11 mouse cellular contexts compared by ENCODE assay signal in the genomic region with DNA sequence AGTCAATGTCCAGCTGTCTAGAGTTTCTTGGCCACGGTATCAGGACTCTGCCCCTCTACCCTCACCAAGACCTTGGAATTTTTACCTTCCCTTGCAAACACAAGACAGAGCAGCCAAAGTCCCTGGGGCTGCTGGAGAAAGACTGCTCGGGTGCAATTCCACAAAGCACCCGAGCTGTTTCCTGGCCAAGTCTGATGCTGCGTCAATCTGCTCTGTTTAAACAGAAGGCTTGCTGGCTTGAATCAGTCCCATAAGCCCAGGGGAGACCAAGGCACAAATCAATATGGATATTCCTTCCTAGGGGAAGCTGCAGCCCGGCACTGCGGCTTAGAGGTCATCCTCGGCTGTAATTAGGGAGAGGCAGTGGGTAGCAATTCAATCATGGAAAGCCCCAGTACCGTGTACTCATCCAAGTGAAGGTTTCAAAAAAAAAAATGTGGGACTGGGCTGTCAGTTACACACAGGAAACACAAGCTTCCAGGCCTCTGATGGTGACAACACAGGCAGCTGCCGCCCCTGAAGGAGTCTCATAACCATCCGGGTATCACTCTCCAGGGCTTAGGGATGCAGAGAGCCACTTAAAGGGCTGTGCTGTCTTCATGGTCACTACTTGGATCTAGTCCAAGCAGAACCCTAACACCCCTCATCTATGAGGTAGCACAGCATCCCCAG. TPM values are rescaled to one million over a fixed set of nuclear protein-coding genes. Genes with fewer than 3 reads are reported as not detected.
A peak's percentile ranks its signal among the peaks of the same experiment; 100 is the strongest.
DNase-seq lines count a peak whose midpoint lies in the region; ATAC-seq and TF ChIP-seq lines count a peak whose summit lies in the region.
"Had no signal": no experiment of that assay in that cellular context is flagged by ENCODE, and none has a peak within 500 bp of the region (broad histone marks: within the 10 kb centered on the region; RNA-seq: fewer than 3 reads in every experiment).

No protein-coding gene starts in this region.

- no peak overlapping the region for H3K27ac ChIP-seq in kidney, adult 2 months (ENCODE audit: insufficient read depth, low read depth, low read length)
- H3K27ac ChIP-seq in kidney, embryonic 16.5 days (ENCODE audit: low read length): no peak overlapping the region
- H3K27ac ChIP-seq in hindbrain, embryonic 16.5 days (ENCODE audit: low read depth, low read length): peak overlapping the region; percentile 9; the same call in 1 of the 2 replicates
- 0 out of 2 replicates have a peak overlapping the region, but pooled peaks have one; percentile 32 for H3K27ac ChIP-seq in midbrain, postnatal 0 days (ENCODE audit: low read depth, low read length)
- H3K27ac ChIP-seq: kidney, postnatal 0 days; liver, embryonic 14.5 days had no signal

- H3K36me3 ChIP-seq in kidney, adult 2 months (ENCODE audit: control insufficient read depth, insufficient read depth, low read length): no peaks in the 10 kb centered on the region
- H3K36me3 ChIP-seq in kidney, embryonic 16.5 days (ENCODE audit: insufficient read depth, low read length): 0 out of 2 replicates have a peak, but pooled peaks cover 4% of the 10 kb centered on the region
- H3K36me3 ChIP-seq in hindbrain, embryonic 16.5 days (ENCODE audit: control insufficient read depth, insufficient read depth, low read length): no peaks in the 10 kb centered on the region
- no peaks in the 10 kb centered on the region for H3K36me3 ChIP-seq in midbrain, postnatal 0 days (ENCODE audit: insufficient read depth, low read length)

- no peaks in the 10 kb centered on the region for H3K27me3 ChIP-seq in kidney, adult 2 months (replicated peaks; ENCODE audit: control insufficient read depth, insufficient read depth, low read length)
- H3K27me3 ChIP-seq in kidney, embryonic 16.5 days (ENCODE audit: insufficient read depth, low read length): no peaks in the 10 kb centered on the region
- no peaks in the 10 kb centered on the region for H3K27me3 ChIP-seq in hindbrain, embryonic 16.5 days (replicated peaks; ENCODE audit: control insufficient read depth, insufficient read depth, low read length)
- H3K27me3 ChIP-seq in midbrain, postnatal 0 days (ENCODE audit: insufficient read depth, low read length): no peaks in the 10 kb centered on the region

- no peak for TF ChIP-seq CTCF in kidney, adult 2 months (conservative IDR thresholded peaks at IDR 0.05; ENCODE audit: insufficient read depth, insufficient read length, low read depth, low read length)
- TF ChIP-seq CTCF in midbrain, postnatal 0 days (IDR thresholded peaks at IDR 0.05): no peak

- no peak for ATAC-seq in kidney, embryonic 16.5 days (ENCODE audit: low FRiP score, low TSS enrichment)
- ATAC-seq in hindbrain, embryonic 16.5 days: no peak
- no peak for ATAC-seq in midbrain, postnatal 0 days (ENCODE audit: low FRiP score)

- 30% methylated on average over 10 of the region's 10 CpGs for WGBS in kidney, adult 2 months
- 67% methylated on average over 10 of the region's 10 CpGs for WGBS in kidney, embryonic 16.5 days
- 30% methylated on average over 10 of the region's 10 CpGs for WGBS in hindbrain, embryonic 16.5 days
- 34% methylated on average over 10 of the region's 10 CpGs for WGBS in midbrain, postnatal 0 days

- H3K4me2 ChIP-seq in kidney, embryonic 16.5 days (replicated peaks; ENCODE audit: low read depth, low read length): no peak overlapping the region
- no peak overlapping the region for H3K4me2 ChIP-seq in hindbrain, embryonic 16.5 days (ENCODE audit: low read length)
- no peak overlapping the region for H3K4me2 ChIP-seq in midbrain, postnatal 0 days (ENCODE audit: low read depth, low read length, poor library complexity, severe bottlenecking)

- H3K4me1 ChIP-seq in kidney, adult 2 months (ENCODE audit: control insufficient read depth, insufficient read depth, low read length): peaks cover 55% of the 10 kb centered on the region
- peaks cover 40% of the 10 kb centered on the region for H3K4me1 ChIP-seq in kidney, embryonic 16.5 days (ENCODE audit: insufficient read depth, low read length)
- H3K4me1 ChIP-seq in hindbrain, embryonic 16.5 days (ENCODE audit: control insufficient read depth, insufficient read depth, low read depth, low read length): peaks cover 38% of the 10 kb centered on the region
- peaks cover 13% of the 10 kb centered on the region; the same call in 1 of the 2 replicates for H3K4me1 ChIP-seq in midbrain, postnatal 0 days (ENCODE audit: insufficient read depth, low read length)

- peak; percentile 78 for DNase-seq in kidney, adult 2 months
- peak; percentile 65 to 68 for DNase-seq in cerebellum, postnatal 25 days
- DNase-seq in midbrain, postnatal 0 days (ENCODE audit: low spot score): peak; percentile 49
- DNase-seq in urinary bladder, postnatal 14 days (ENCODE audit: low spot score): no peak
- DNase-seq in T-cell, adult 2 months (ENCODE audit: low spot score): no peak
- DNase-seq: thymus, adult 2 months had no signal

- no peaks in the 10 kb centered on the region for H3K9me3 ChIP-seq in kidney, embryonic 16.5 days (ENCODE audit: low read length)
- no peaks in the 10 kb centered on the region for H3K9me3 ChIP-seq in hindbrain, embryonic 16.5 days (ENCODE audit: control insufficient read depth, low read length)
- no peaks in the 10 kb centered on the region for H3K9me3 ChIP-seq in midbrain, postnatal 0 days (ENCODE audit: low read length)

- TF ChIP-seq POLR2A in kidney, adult 2 months (IDR thresholded peaks at IDR 0.05; ENCODE audit: low read depth, low read length): no peak

- no peak overlapping the region for H3K9ac ChIP-seq in kidney, embryonic 16.5 days (replicated peaks; ENCODE audit: low read length)
- no peak overlapping the region for H3K9ac ChIP-seq in hindbrain, embryonic 16.5 days (ENCODE audit: low read depth, low read length)
- H3K9ac ChIP-seq in midbrain, postnatal 0 days (replicated peaks; ENCODE audit: low read length, poor library complexity, severe bottlenecking): no peak overlapping the region
- H3K9ac ChIP-seq: liver, embryonic 14.5 days had no signal

- H3K4me3 ChIP-seq in kidney, adult 2 months (ENCODE audit: insufficient read depth, low read depth, low read length): no peak overlapping the region
- no peak overlapping the region for H3K4me3 ChIP-seq in kidney, embryonic 16.5 days (ENCODE audit: low read length)
- H3K4me3 ChIP-seq in hindbrain, embryonic 16.5 days (ENCODE audit: low read length): no peak overlapping the region
- no peak overlapping the region for H3K4me3 ChIP-seq in midbrain, postnatal 0 days (ENCODE audit: low read depth, low read length)

RNA-seq across cellular contexts. Expression of a gene that starts 48.6 kb away (rescaled TPM):
- 14.8 and 15.3 TPM in 2 replicates for polyA plus RNA-seq in kidney, adult 2 months (2012; rRNA removed)
- polyA plus RNA-seq in kidney, embryonic 16.5 days (2015; fragmentation: Nextera tagmentation; extraction: Ambion mirVana): 115 and 118 TPM in 2 replicates
- polyA plus RNA-seq in hindbrain, embryonic 16.5 days (2015; fragmentation: Nextera tagmentation; extraction: Ambion mirVana): 24.1 and 27.7 TPM in 2 replicates
- total RNA-seq in midbrain, postnatal 0 days (2014; rRNA removed): 32.6 and 37.2 TPM in 2 replicates
- 10.7 and 12.1 TPM in 2 replicates for polyA plus RNA-seq in midbrain, postnatal 0 days (2015; fragmentation: Nextera tagmentation; extraction: Ambion mirVana)
- total RNA-seq: monocyte, adult 5-6 weeks had no signal

RNA-seq across cellular contexts. Expression of a gene that starts 49.6 kb away (rescaled TPM):
- 48.6 and 57.5 TPM in 2 replicates for polyA plus RNA-seq in kidney, adult 2 months (2012; rRNA removed)
- 121 and 123 TPM in 2 replicates for polyA plus RNA-seq in kidney, embryonic 16.5 days (2015; fragmentation: Nextera tagmentation; extraction: Ambion mirVana)
- polyA plus RNA-seq in hindbrain, embryonic 16.5 days (2015; fragmentation: Nextera tagmentation; extraction: Ambion mirVana): 44.9 and 57.9 TPM in 2 replicates
- 58.6 and 64.8 TPM in 2 replicates for total RNA-seq in midbrain, postnatal 0 days (2014; rRNA removed)
- polyA plus RNA-seq in midbrain, postnatal 0 days (2015; fragmentation: Nextera tagmentation; extraction: Ambion mirVana): 25.9 and 29.1 TPM in 2 replicates

Comparison
In these comparisons a context has a peak if more than half of its experiments do, and no peak if none do; other contexts are left out.
1. DNase-seq: peak in kidney, adult 2 months (single experiment), cerebellum, postnatal 25 days (2 of 2) and midbrain, postnatal 0 days (single experiment); none in urinary bladder, postnatal 14 days (single experiment) and T-cell, adult 2 months (single experiment).
2. H3K27ac ChIP-seq: peak in hindbrain, embryonic 16.5 days (single experiment) and midbrain, postnatal 0 days (single experiment); none in kidney, adult 2 months (single experiment) and kidney, embryonic 16.5 days (single experiment).